Comparison of ENCODE assay signal across 19 mouse cellular contexts in genomic region chr10:7582891-7583557, GRCm38 (mm10). TPM values are rescaled to one million over a fixed set of nuclear protein-coding genes. Genes with fewer than 3 reads are reported as not detected.
DNase-seq lines count a peak whose midpoint lies in the region; ATAC-seq lines count a peak whose summit lies in the region.
"Had no signal": no experiment of that assay in that cellular context is flagged by ENCODE, and none has a peak within 500 bp of the region (broad histone marks: within the 10 kb centered on the region; RNA-seq: fewer than 3 reads in every experiment).

No protein-coding gene starts in this region.

- no peak overlapping the region for H3K4me3 ChIP-seq in midbrain, embryonic 13.5 days (replicated peaks)
- no peak overlapping the region for H3K4me3 ChIP-seq in midbrain, embryonic 10.5 days
- H3K4me3 ChIP-seq: embryonic facial prominence, embryonic 10.5 days; gastrocnemius, adult 2 months; left cerebral cortex, adult 2 months; limb, embryonic 13.5 days; liver, embryonic 15.5 days had no signal

- no peak overlapping the region for H3K9ac ChIP-seq in midbrain, embryonic 13.5 days (replicated peaks)
- H3K9ac ChIP-seq: limb, embryonic 13.5 days; liver, embryonic 15.5 days had no signal

- peaks cover 3% of the 10 kb centered on the region; the same call in 1 of the 2 replicates for H3K4me1 ChIP-seq in midbrain, embryonic 13.5 days (replicated peaks)
- H3K4me1 ChIP-seq in midbrain, embryonic 10.5 days, result peaks cover 7% of the 10 kb centered on the region; the same call in 1 of the 2 replicates
- H3K4me1 ChIP-seq: limb, embryonic 13.5 days; liver, embryonic 15.5 days had no signal

- ATAC-seq in midbrain, embryonic 13.5 days, result peak; percentile 62; the same call in 1 of the 2 replicates
- ATAC-seq: inflammation-experienced regulatory T-cells, adult 6 months had no signal

- H3K27ac ChIP-seq in midbrain, embryonic 13.5 days, result no peak overlapping the region
- H3K27ac ChIP-seq in midbrain, embryonic 10.5 days (replicated peaks), result no peak overlapping the region
- H3K27ac ChIP-seq: embryonic facial prominence, embryonic 10.5 days; gastrocnemius, adult 2 months; kidney, postnatal 0 days; left cerebral cortex, adult 2 months; limb, embryonic 13.5 days; liver, embryonic 15.5 days; macrophage had no signal

- no peaks in the 10 kb centered on the region for H3K27me3 ChIP-seq in midbrain, embryonic 13.5 days
- H3K27me3 ChIP-seq in midbrain, embryonic 10.5 days (ENCODE audit: low read depth, poor library complexity, severe bottlenecking), result no peaks in the 10 kb centered on the region
- H3K27me3 ChIP-seq: liver, embryonic 15.5 days had no signal

- intact Hi-C loops in left cerebral cortex, postnatal 36 days (cut with DNase I), result no loop called here

- peak; percentile 9 for DNase-seq in kidney, adult 11 months
- DNase-seq in kidney, postnatal 14 days, result no peak
- no peak for DNase-seq in midbrain, embryonic 10.5 days (ENCODE audit: low spot score)
- DNase-seq in MN1 (ENCODE audit: low spot score), result peak; percentile 82
- peak; percentile 41 to 58 for DNase-seq in layer of hippocampus, postnatal 14 days (ENCODE audit: low spot score in 2 of 2)
- no peak for DNase-seq in left cerebral cortex, adult 9 months (ENCODE audit: low spot score in 2 of 2)
- no peak for DNase-seq in left cerebral cortex, postnatal 36 days (ENCODE audit: low spot score in 2 of 2)
- DNase-seq: adrenal gland, postnatal 25 days; cerebellum, adult 18-20 months; gastrocnemius, adult 2 months had no signal

- no peaks in the 10 kb centered on the region for H3K9me3 ChIP-seq in midbrain, embryonic 13.5 days
- H3K9me3 ChIP-seq in midbrain, embryonic 10.5 days (replicated peaks), result no peaks in the 10 kb centered on the region
- H3K9me3 ChIP-seq: embryonic facial prominence, embryonic 10.5 days; limb, embryonic 13.5 days; liver, embryonic 15.5 days had no signal

- 60% methylated on average over 7 of the region's 7 CpGs for WGBS in midbrain, embryonic 13.5 days
- WGBS in midbrain, embryonic 10.5 days, result 64% methylated on average over 7 of the region's 7 CpGs

- no peaks in the 10 kb centered on the region for H3K36me3 ChIP-seq in midbrain, embryonic 13.5 days
- no peaks in the 10 kb centered on the region for H3K36me3 ChIP-seq in midbrain, embryonic 10.5 days
- H3K36me3 ChIP-seq: embryonic facial prominence, embryonic 10.5 days; limb, embryonic 13.5 days; liver, embryonic 15.5 days had no signal

- no peak overlapping the region for H3K4me2 ChIP-seq in midbrain, embryonic 13.5 days (replicated peaks)
- H3K4me2 ChIP-seq: limb, embryonic 13.5 days; liver, embryonic 15.5 days; midbrain, embryonic 11.5 days had no signal

RNA-seq across cellular contexts. Expression of gene Lrp11, which starts 6.6 kb away (rescaled TPM):
- 21.3 and 23.5 TPM in 2 replicates for polyA plus RNA-seq in midbrain, embryonic 13.5 days (2015; fragmentation: Nextera tagmentation; extraction: Ambion mirVana)
- 6.9 and 8.8 TPM in 2 replicates for polyA plus RNA-seq in midbrain, embryonic 10.5 days (2016; fragmentation: Nextera tagmentation; extraction: Ambion mirVana)
- total RNA-seq in layer of hippocampus, postnatal 14 days (2021), result 100 to 1,000 TPM; 161 to 173 TPM
- 100 to 1,000 TPM; 137 to 167 TPM for total RNA-seq in left cerebral cortex, postnatal 36 days (2021)
- polyA plus RNA-seq: inflammation-experienced regulatory T-cells, adult 6 months had no signal

Comparison
In these comparisons a context has a peak if more than half of its experiments do, and no peak if none do; other contexts are left out.
1. DNase-seq: peak in kidney, adult 11 months (single experiment), MN1 (single experiment) and layer of hippocampus, postnatal 14 days (2 of 2); none in kidney, postnatal 14 days (single experiment), midbrain, embryonic 10.5 days (single experiment), left cerebral cortex, adult 9 months (0 of 2) and left cerebral cortex, postnatal 36 days (0 of 2).